Mouse (Mus musculus) gastrocnemius, postnatal 10 days (tissue): ENCODE data around the gene Sardh. TPM values are rescaled to one million over a fixed set of nuclear protein-coding genes. Genes with fewer than 3 reads are reported as not detected.
A peak's percentile ranks its signal among the peaks of the same experiment; 100 is the strongest.

Experiments
- DNase-seq: peaks from one replicate; pipeline ENCODE4 v3.0.0; 2021; ENCODE audit warnings: mixed read lengths
- total RNA-seq, 2 experiments: library from RNA; stranded (reverse); gene quantifications; 2 replicates each; pipeline ENCODE4 v1.2.3; 2021

Sardh gene
- total RNA-seq, 2 experiments from 2014 or later = 5.2 to 7.8 TPM

DNA sequence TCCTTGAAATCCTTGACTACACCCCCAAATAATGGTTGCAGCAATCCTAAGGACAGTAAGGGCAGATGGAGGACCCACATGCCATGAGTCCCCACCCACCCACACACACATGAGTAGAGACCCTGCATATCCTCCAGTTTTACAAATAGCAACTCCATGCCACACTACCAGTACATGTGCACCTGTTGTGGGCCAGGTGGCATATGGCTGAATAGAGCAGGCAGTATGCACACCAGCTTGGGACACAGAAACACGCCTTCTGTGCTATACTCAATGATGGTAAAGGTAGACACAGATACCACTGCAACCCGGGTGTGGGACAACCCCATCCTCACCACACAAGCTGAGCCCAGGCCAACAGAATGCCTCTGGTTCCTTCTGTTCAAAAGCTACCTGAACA is 82.1 kb downstream of the Sardh start:
- no peak for DNase-seq

DNA sequence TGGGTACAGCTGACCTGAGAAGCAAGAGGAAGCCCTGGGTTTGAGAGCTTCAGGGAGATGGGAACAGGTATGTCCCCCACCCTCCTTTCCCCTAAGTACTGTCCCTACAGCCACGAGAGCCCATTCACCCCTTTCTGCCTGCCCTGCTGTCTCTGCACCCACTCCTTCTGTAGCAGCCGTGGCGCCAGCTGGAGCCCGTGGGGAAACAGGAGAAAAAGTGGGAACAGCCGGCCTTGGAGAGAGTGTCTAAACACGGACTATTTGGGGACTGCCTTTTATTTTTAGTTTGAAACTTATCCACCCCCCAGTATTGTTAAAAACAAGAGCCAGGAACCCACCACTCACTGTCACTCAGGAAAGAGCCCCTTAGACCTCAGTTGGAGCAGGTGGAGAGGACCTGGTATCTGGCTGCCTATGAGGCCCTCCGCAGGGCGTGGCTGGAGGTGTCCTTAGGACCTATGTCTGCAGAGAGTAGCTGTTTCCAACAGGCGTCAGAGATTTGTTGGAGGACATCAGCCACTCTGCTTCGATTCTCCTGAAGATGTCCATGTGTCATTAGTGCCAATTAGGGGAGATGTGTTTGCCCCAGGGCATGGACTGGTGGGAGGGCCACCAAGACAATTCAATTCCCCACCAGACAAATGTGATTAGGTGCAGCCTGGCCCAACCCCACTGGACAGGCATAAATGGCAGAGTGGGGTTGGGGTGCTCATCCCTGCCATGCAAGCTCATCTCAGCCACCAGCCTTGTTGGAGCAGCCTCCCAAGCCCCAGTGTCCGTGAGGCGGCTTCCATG is 83.1 kb downstream of the Sardh start, which contains the start of gene Dbh:
Gene Dbh, plus strand, starts transcription at position 438 of the 795 bp plus-strand sequence.
- no peak for DNase-seq

DNA sequence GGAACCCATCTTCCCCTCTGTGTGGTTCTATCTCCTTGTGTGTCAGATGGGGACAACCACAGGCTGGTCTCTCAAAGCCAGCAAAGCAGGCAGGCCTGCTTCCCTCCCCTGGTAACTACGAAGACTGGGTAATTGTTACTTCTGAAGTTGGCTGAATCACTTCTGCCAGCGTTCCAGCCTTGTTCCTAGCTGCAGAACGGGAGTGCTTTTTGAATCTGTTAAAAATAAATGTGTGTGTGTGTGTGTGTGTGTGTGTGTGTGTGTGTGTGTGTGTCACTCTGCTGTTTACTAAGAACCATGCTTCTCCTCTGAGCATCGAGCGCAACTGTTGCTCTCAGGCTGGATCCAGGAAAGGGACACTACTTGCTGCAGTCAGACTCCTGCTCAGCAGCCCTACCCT is 84.3 kb downstream of the Sardh start:
- DNase-seq = no peak

DNA sequence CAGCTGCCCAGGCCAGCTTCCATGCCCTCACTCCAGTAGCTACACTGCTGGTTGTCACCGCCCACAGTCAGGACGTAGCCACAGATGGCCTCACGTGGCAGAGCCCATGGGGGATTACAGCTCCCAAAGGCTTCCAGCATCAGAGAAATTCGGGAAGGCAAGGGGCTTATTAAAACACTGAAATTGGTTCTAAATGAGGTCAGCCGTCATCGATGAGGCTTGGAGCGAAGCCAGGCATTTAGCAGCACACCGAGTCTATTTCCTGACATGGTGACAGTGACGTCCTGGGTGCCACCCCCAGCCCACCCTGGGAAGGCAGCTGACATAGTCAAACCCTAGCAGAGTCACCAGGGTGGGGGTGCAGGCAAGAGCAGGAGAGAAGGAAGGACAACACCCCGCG is 85.5 kb downstream of the Sardh start:
- DNase-seq = no peak

DNA sequence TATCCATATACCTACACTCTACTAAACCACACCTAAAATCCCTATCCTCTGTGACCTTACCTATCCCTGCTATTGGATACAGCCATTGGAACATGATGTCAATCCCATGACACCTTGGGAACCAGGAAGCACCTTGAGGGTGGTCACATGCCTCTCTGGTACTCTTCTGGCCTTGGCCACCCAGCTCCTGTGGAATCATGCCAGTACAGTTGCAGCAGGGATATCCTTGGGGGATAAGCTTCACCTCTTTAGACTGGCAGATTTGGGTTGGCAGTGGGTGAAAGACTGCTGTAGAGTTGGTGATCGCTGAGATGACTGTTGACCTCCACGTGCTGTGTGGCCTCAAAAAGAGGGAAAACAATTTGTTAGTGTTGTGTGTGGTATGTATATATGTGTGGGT is 86.6 kb downstream of the Sardh start:
- no peak for DNase-seq

DNA sequence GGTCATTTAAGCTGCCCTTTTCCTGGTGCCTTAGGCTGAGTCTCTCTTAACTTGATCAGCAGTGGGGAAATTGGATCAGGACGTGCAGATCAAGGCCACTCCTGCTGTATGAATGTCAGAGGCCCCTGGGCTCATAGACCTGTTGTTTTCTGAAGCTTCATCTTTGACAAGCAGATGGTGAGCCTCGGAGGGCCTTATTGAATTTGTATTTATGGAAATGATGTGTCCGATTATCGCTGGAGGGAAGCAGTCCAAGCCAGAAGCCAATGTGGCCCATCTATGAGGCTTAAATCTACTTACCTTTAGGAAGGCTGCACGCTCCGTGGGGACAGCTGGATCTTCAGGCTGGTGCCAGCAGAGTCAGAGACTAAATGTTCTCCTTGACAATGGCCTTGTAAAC is 91.5 kb downstream of the Sardh start:
- DNase-seq = no peak

DNA sequence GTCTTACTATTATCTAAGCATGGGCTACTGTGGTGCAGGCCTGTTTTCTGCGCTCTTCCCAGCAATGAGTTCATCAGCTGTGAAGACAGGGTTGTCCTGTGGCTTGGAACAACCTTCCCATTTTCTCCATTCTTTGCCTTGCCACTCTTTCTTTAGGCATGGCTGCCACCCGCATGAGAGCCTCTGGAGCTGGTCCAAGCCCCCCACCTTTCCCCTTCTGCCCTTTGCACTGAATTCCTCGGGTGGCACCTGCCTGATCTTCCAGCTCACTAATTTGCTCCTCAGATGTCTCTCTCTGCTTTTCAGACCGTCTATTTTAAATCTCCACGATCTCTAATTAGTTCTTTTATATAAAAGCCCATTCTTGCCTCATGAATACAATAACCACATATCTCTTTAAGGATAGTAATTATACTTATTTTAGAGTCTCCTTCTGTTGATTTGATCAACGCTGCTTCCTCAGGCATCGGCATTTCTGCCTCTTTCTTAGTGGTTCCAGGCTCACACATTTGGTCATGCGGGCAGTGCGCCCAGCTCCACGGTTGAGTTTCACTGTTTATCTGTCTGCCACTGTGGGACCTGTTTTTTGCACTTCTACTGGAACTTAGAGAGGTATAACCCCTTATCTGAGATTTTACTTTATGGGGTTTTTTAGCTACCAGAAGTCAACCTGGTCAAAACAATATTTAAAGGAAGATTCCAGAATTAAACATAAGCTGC is 93.5 kb downstream of the Sardh start:
- no peak for DNase-seq

DNA sequence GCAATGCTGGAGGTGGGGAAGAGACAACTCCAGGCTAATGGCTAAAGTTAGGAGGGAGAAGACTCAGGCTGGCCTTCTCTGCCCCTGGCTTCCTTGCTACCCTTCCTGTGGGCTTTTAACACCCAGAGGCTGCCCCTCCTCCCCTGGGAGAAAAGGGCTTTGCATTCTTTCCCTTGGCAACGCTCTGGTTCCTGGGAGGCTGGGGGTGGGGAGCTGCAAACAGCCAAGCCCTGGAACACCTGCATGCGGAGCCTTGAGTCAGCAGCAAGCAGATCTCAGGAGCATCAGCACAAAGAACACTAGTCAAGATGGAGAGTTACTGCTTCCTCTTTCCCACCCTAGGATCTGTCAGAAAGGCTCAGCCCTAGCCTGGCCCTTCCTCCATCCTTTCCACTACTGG is 98.7 kb downstream of the Sardh start:
- no peak for DNase-seq

DNA sequence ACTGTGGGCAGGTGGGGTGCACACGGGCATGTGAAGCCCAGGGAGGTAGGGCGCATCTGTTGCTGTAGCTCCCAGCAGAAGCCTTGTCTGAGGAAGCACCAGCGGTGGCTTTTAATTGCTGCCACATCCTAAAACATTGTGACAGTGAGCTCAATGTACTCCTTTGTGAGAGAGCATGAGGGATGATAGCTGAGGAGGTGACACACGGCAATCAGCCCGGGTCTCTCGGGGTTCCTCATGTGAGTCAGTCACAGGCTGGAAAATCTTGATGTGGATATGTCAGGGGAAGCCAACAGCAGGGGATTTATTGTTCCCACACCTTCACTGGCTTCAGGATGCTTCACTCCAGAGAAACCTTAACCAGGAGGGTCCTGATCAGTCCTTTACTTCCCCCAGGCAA is 101.3 kb downstream of the Sardh start:
- DNase-seq = no peak

DNA sequence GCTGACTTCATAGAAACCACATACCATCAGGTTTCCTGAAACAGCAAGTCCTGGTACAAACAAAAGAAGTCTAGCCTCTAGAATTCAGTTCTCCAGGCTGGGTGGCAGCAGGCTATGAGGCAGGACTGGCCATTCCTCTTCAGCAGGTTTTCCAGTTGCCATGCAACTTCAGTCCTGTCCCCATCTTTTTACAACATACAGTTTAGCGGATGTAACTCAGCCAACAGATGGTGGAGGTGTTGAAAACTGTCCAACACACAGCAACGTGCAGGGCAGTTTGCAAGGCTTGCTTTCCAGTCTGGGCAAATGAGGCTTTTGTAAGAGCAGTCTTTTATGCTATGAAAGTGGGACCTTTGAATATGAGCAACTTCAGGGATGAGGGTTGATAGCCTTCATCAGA is 103.2 kb downstream of the Sardh start:
- no peak for DNase-seq

DNA sequence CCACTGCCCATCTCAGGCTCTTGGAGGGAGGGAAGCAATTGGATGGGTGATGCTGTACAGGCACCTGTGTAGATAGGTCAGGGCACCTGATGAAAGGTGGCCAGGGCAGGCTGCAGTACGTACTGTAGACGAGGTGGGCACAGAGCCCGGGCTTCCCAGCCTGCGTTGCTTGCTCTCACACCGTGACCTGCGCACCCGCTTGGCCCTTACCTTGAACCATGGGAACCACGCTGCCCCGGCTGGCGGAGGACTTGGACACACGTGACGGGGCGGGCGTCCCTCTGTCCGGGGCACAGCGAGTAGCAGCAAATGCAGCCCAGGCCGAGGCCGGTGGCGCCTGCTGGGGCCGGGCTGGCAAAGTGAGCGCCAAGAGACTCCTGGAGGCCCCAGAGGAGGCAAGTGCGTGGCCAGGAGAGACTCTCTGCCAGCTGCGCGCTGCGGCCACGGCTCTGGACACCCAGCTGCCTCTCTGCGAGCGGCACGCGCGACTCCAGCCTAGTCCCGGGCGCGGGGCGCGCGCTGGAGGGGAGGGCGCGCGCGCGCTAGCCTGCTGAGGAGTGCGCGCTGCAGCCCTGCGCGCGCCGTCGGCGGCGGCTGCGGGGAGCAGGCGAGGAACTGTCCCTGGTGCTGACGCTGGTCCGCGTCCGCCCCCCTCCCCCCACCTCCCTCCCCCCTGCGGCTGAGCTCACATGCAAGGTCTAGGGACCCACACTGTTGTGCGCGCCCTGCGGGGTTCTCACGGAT is 106.0 kb downstream of the Sardh start, which contains the start of gene Fam163b:
Gene Fam163b, minus strand, starts transcription at position 542 of the 744 bp plus-strand sequence.
- peak; percentile 60 for DNase-seq

Other genes with a start within 250 kb of the Sardh start
- 10 to 100 TPM; 24.0 to 26.2 TPM for gene Cacfd1, start 238.4 kb downstream of the Sardh start, total RNA-seq
- under 1 TPM; 0.16 to 0.27 TPM for gene Slc2a6, start 220.3 kb downstream of the Sardh start, total RNA-seq
- gene Mymk, start 176.2 kb downstream of the Sardh start, total RNA-seq = 10 to 100 TPM; 51.6 to 58.5 TPM
- gene Adamtsl2, start 169.0 kb downstream of the Sardh start, total RNA-seq = 1 to 10 TPM; 3.1 to 4.8 TPM
- gene Fam163b, start 105.8 kb downstream of the Sardh start, total RNA-seq = under 1 TPM; 0.33 to 0.36 TPM
- gene Dbh, start 83.1 kb downstream of the Sardh start, total RNA-seq = under 1 TPM; 0.14 to 0.23 TPM
- gene Vav2, start 178.7 kb upstream of the Sardh start, total RNA-seq = 1 to 10 TPM; 5.6 to 8.9 TPM
- gene Brd3os, start 194.0 kb upstream of the Sardh start, total RNA-seq = 1 to 10 TPM in 1 of 2 experiments, under 1 TPM in 1; 0.94 to 1.6 TPM